Mouse (Mus musculus): ENCODE results near the gene 2700097O09Rik. TPM values are rescaled to one million over a fixed set of nuclear protein-coding genes. Genes with fewer than 3 reads are reported as not detected.

Gene 2700097O09Rik
- polyA plus RNA-seq, 1 experiment from 2014 or later = 36.8 TPM

GRCm38 (mm10) chr12:55054551-55055241 lies 25.2 kb downstream of the 2700097O09Rik start:
- WGBS = 94% methylated on average over 2 of the region's 2 CpGs

GRCm38 (mm10) chr12:55053267-55053666 lies 26.6 kb downstream of the 2700097O09Rik start:
- WGBS = 92% methylated on average over 7 of the region's 7 CpGs
- ATAC-seq (replicated peaks; ENCODE audit: low FRiP score) = no peak
- no peaks in the 10 kb centered on the region for H3K27me3 ChIP-seq (ENCODE audit: control insufficient read depth, insufficient read depth, low read length)

More at GRCm38 (mm10) chr12:55054551-55055241, 25.2 kb downstream of the 2700097O09Rik start:
- no peaks in the 10 kb centered on the region for H3K4me1 ChIP-seq (replicated peaks; ENCODE audit: control insufficient read depth, insufficient read depth, low read length)
- H3K36me3 ChIP-seq (ENCODE audit: control insufficient read depth, insufficient read depth, low read length) = no peaks in the 10 kb centered on the region
- no peak overlapping the region for H3K9ac ChIP-seq (ENCODE audit: low read length)
- no peaks in the 10 kb centered on the region for H3K27me3 ChIP-seq (ENCODE audit: control insufficient read depth, insufficient read depth, low read length)
- no peak overlapping the region for H3K27ac ChIP-seq (ENCODE audit: low read depth, low read length)
- no peaks in the 10 kb centered on the region for H3K9me3 ChIP-seq (ENCODE audit: control insufficient read depth, low read length)
- no peak overlapping the region for H3K4me3 ChIP-seq (ENCODE audit: low read depth, low read length)
- no peak for ATAC-seq (replicated peaks; ENCODE audit: low FRiP score)
- no peak overlapping the region for H3K4me2 ChIP-seq (ENCODE audit: low read depth, low read length, severe bottlenecking)
- DNase-seq (ENCODE audit: low spot score) = no peak

DNA sequence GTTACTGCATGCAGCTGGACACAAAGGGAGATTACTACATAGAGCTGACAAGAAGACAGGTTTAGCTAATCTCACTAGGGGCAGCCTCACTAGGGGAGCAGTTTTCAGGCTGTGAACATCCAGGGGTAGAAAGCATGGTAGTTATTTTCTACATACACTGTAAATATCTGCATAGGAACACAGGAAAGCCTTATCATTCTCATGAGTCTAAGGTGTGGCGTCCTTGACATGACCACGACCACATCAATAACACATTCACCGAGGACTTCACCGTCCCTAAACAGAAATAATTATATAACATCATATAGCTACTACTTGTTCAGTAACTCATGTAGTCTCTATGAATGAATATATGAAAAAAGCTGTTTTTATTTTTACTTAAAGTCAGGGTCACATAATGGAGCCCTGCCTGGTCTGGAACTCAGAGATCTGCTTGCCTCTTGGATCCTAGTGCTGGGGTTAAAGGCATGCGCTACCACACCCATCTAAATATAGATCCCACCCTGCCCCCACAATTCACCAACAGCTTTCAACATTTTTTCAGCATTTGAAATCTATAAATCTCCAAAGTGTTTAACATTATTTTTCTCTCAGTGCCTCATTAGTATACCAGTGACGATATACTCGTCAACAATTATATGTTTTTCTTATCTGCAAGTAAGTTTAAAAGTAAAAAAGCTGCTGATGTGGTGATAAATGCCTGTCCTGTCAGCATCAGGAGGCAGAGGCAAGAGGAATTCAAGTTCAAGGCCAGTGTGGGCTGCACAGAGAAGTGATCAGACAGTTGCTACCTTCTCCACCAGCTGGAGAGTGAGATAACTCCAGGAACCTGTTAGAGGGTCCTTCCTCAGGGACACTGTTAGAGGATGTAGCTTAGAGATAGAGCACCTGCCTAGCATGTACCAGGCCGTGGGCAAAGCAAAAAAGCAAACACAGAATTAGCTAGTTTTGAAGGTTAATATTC lies 28.4 kb downstream of the 2700097O09Rik start:
- Histone ChIP-seq H3K27me3 (ENCODE audit: control insufficient read depth, insufficient read depth, low read length) (no peaks in the 10 kb centered on the region), H3K4me3 (ENCODE audit: low read depth, low read length) (no peak overlapping the region), H3K27ac (ENCODE audit: low read depth, low read length) (no peak overlapping the region), H3K9ac (ENCODE audit: low read length) (no peak overlapping the region), H3K4me1 (replicated peaks; ENCODE audit: control insufficient read depth, insufficient read depth, low read length) (no peaks in the 10 kb centered on the region), H3K9me3 (ENCODE audit: control insufficient read depth, low read length) (no peaks in the 10 kb centered on the region), H3K36me3 (ENCODE audit: control insufficient read depth, insufficient read depth, low read length) (no peaks in the 10 kb centered on the region), H3K4me2 (ENCODE audit: low read depth, low read length, severe bottlenecking) (no peak overlapping the region)
- DNase-seq (ENCODE audit: low spot score) (no peak), ATAC-seq (replicated peaks; ENCODE audit: low FRiP score) (no peak)
- 94% methylated on average over 8 of the region's 8 CpGs for WGBS

More at GRCm38 (mm10) chr12:55053267-55053666, 26.6 kb downstream of the 2700097O09Rik start:
- Histone ChIP-seq H3K9ac (ENCODE audit: low read length) (no peak overlapping the region), H3K36me3 (ENCODE audit: control insufficient read depth, insufficient read depth, low read length) (no peaks in the 10 kb centered on the region), H3K9me3 (ENCODE audit: control insufficient read depth, low read length) (no peaks in the 10 kb centered on the region), H3K4me1 (replicated peaks; ENCODE audit: control insufficient read depth, insufficient read depth, low read length) (no peaks in the 10 kb centered on the region), H3K27ac (ENCODE audit: low read depth, low read length) (no peak overlapping the region), H3K4me3 (ENCODE audit: low read depth, low read length) (no peak overlapping the region), H3K4me2 (ENCODE audit: low read depth, low read length, severe bottlenecking) (no peak overlapping the region)
- no peak for DNase-seq (ENCODE audit: low spot score)

GRCm38 (mm10) chr12:55049731-55050353 lies 30.1 kb downstream of the 2700097O09Rik start:
- Histone ChIP-seq H3K4me3 (ENCODE audit: low read depth, low read length) (no peak overlapping the region), H3K4me2 (ENCODE audit: low read depth, low read length, severe bottlenecking) (no peak overlapping the region), H3K4me1 (replicated peaks; ENCODE audit: control insufficient read depth, insufficient read depth, low read length) (no peaks in the 10 kb centered on the region), H3K9ac (ENCODE audit: low read length) (no peak overlapping the region), H3K36me3 (ENCODE audit: control insufficient read depth, insufficient read depth, low read length) (no peaks in the 10 kb centered on the region), H3K27me3 (ENCODE audit: control insufficient read depth, insufficient read depth, low read length) (no peaks in the 10 kb centered on the region), H3K27ac (ENCODE audit: low read depth, low read length) (no peak overlapping the region), H3K9me3 (ENCODE audit: control insufficient read depth, low read length) (no peaks in the 10 kb centered on the region)
- DNase-seq (ENCODE audit: low spot score) = no peak
- ATAC-seq (replicated peaks; ENCODE audit: low FRiP score) = no peak
- WGBS = 95% methylated on average over 8 of the region's 8 CpGs

DNA sequence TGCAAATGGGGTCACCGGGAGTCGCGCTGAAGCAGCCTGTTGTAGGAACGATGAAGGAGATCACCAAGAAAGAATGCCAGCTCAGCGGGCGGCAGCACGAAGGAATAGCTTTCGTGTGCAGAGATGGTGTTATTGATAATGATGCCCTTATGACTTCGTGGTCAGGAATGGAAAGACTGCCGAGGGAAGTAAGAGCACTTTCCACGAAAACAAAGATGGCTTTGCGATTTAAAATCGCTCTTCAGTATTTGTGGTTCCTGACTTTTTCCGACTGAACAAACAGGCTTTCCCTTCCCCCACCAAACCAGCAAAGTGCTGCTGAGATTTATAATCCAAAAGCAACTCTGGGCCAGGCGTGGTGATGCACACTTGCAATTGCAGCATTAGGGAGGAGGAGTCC lies 38.9 kb downstream of the 2700097O09Rik start:
- no peak overlapping the region for H3K4me3 ChIP-seq (ENCODE audit: low read depth, low read length)
- 86% methylated on average over 15 of the region's 15 CpGs for WGBS
- H3K4me2 ChIP-seq (ENCODE audit: low read depth, low read length, severe bottlenecking) = no peak overlapping the region
- no peaks in the 10 kb centered on the region for H3K9me3 ChIP-seq (ENCODE audit: control insufficient read depth, low read length)
- no peaks in the 10 kb centered on the region for H3K27me3 ChIP-seq (ENCODE audit: control insufficient read depth, insufficient read depth, low read length)
- DNase-seq (ENCODE audit: low spot score) (no peak), ATAC-seq (replicated peaks; ENCODE audit: low FRiP score) (no peak)
- H3K4me1 ChIP-seq (replicated peaks; ENCODE audit: control insufficient read depth, insufficient read depth, low read length) = no peaks in the 10 kb centered on the region
- no peaks in the 10 kb centered on the region for H3K36me3 ChIP-seq (ENCODE audit: control insufficient read depth, insufficient read depth, low read length)
- H3K9ac ChIP-seq (ENCODE audit: low read length) = no peak overlapping the region
- H3K27ac ChIP-seq (ENCODE audit: low read depth, low read length) = no peak overlapping the region

GRCm38 (mm10) chr12:55027088-55027487 lies 52.8 kb downstream of the 2700097O09Rik start:
- H3K4me3 ChIP-seq (ENCODE audit: low read depth, low read length) = no peak overlapping the region
- H3K27me3 ChIP-seq (ENCODE audit: control insufficient read depth, insufficient read depth, low read length) = no peaks in the 10 kb centered on the region
- no peaks in the 10 kb centered on the region for H3K36me3 ChIP-seq (ENCODE audit: control insufficient read depth, insufficient read depth, low read length)
- no peaks in the 10 kb centered on the region for H3K4me1 ChIP-seq (replicated peaks; ENCODE audit: control insufficient read depth, insufficient read depth, low read length)
- WGBS = 65% methylated on average over 3 of the region's 3 CpGs
- ATAC-seq (replicated peaks; ENCODE audit: low FRiP score) (no peak), DNase-seq (ENCODE audit: low spot score) (no peak)
- H3K9me3 ChIP-seq (ENCODE audit: control insufficient read depth, low read length) = no peaks in the 10 kb centered on the region
- H3K27ac ChIP-seq (ENCODE audit: low read depth, low read length) = no peak overlapping the region
- H3K9ac ChIP-seq (ENCODE audit: low read length) = no peak overlapping the region
- no peak overlapping the region for H3K4me2 ChIP-seq (ENCODE audit: low read depth, low read length, severe bottlenecking)

DNA sequence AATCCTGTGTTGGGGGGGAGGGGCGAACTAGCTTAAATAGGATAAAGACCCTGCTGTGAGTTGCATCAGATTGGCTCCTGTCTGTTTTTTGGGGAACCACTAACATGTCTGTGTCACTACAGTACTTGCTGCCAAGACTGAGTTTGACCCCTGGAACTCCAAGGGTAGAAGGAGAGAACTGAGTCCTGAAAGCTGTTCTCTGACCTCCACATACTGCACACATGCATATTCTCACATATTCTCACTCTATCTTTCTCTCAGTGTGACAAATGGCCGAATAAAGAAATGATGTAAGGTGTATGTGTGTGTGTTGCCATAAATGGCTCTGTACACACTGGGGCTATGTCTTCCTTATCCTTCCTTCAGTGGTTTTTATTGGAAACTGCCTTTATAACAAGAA lies 56.6 kb downstream of the 2700097O09Rik start:
- no peaks in the 10 kb centered on the region for H3K27me3 ChIP-seq (ENCODE audit: control insufficient read depth, insufficient read depth, low read length)
- no peak overlapping the region for H3K27ac ChIP-seq (ENCODE audit: low read depth, low read length)
- WGBS = 68% methylated on average over 2 of the region's 2 CpGs

DNA sequence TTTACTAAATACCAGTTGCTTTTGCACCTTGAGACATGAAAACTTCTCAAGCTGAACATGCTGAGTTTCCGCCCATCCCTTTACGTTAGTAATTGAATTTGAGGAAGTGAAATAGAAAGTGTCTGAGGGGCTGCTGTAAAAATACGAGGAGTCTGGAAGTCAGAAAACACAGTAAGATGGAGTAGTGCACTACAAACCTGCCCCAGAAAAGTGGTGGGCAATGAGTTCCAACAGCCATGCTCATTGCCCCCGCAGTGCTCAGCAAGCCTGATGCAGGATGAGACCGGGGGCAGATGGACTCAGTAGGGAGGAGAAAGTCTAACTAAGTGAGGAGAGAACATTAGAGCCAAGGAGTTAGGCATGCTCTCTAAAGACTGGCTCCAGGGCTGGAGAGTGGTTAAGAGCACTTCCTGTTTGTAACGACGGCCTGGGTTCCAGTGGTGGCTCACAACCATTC lies 60.5 kb downstream of the 2700097O09Rik start:
- Histone ChIP-seq H3K27me3 (ENCODE audit: control insufficient read depth, insufficient read depth, low read length) (no peaks in the 10 kb centered on the region), H3K4me1 (replicated peaks; ENCODE audit: control insufficient read depth, insufficient read depth, low read length) (no peaks in the 10 kb centered on the region; the same call in 1 of the 2 replicates), H3K27ac (ENCODE audit: low read depth, low read length) (no peak overlapping the region), H3K9ac (ENCODE audit: low read length) (no peak overlapping the region), H3K4me2 (ENCODE audit: low read depth, low read length, severe bottlenecking) (no peak overlapping the region), H3K9me3 (ENCODE audit: control insufficient read depth, low read length) (no peaks in the 10 kb centered on the region), H3K4me3 (ENCODE audit: low read depth, low read length) (no peak overlapping the region), H3K36me3 (ENCODE audit: control insufficient read depth, insufficient read depth, low read length) (no peaks in the 10 kb centered on the region)
- 90% methylated on average over 7 of the region's 7 CpGs for WGBS
- DNase-seq (ENCODE audit: low spot score) (no peak), ATAC-seq (replicated peaks; ENCODE audit: low FRiP score) (no peak)

More for the DNA sequence above, 56.6 kb downstream of the 2700097O09Rik start:
- Histone ChIP-seq H3K9me3 (ENCODE audit: control insufficient read depth, low read length) (no peaks in the 10 kb centered on the region), H3K4me1 (replicated peaks; ENCODE audit: control insufficient read depth, insufficient read depth, low read length) (no peaks in the 10 kb centered on the region), H3K36me3 (ENCODE audit: control insufficient read depth, insufficient read depth, low read length) (no peaks in the 10 kb centered on the region), H3K4me2 (ENCODE audit: low read depth, low read length, severe bottlenecking) (no peak overlapping the region), H3K9ac (ENCODE audit: low read length) (no peak overlapping the region), H3K4me3 (ENCODE audit: low read depth, low read length) (no peak overlapping the region)
- DNase-seq (ENCODE audit: low spot score) = no peak
- ATAC-seq (replicated peaks; ENCODE audit: low FRiP score) = no peak

Measured in forebrain, embryonic 11.5 days (tissue).